Mouse (Mus musculus) neural tube, embryonic 12.5 days (tissue): Measurements from ENCODE around the gene Slc2a9. TPM values are rescaled to one million over a fixed set of nuclear protein-coding genes. Genes with fewer than 3 reads are reported as not detected.

Source experiments
- ATAC-seq: fragments of 200-750 bp; cut with Nextera tagmentation; 2 replicates; pipeline ENCODE4 v1.8.0; 2017; ENCODE audit warnings: low read depth, mild to moderate bottlenecking, moderate TSS enrichment, moderate library complexity; ENCODE audit not compliant: low FRiP score
- H3K27ac ChIP-seq: fragments of 300-500 bp; sonication (generic); 2 replicates; pipeline ENCODE4 v1.5.1; 2016
- H3K27me3 ChIP-seq: fragments of 300-500 bp; sonication (generic); replicated peaks from 2 replicates; pipeline ENCODE4 v1.6.1; 2016; ENCODE audit warnings: mild to moderate bottlenecking
- H3K36me3 ChIP-seq: fragments of 300-500 bp; sonication (generic); 2 replicates; pipeline ENCODE4 v1.6.1; 2016; ENCODE audit warnings: mild to moderate bottlenecking
- H3K4me1 ChIP-seq: fragments of 300-500 bp; sonication (generic); 2 replicates; pipeline ENCODE4 v1.6.1; 2016
- H3K4me2 ChIP-seq: fragments of 300-500 bp; sonication (generic); replicated peaks from 2 replicates; pipeline ENCODE4 v1.6.1; 2016; ENCODE audit warnings: mild to moderate bottlenecking
- H3K4me3 ChIP-seq: fragments of 300-500 bp; sonication (generic); 2 replicates; pipeline ENCODE4 v1.5.1; 2016
- H3K9ac ChIP-seq: fragments of 300-500 bp; sonication (generic); 2 replicates; pipeline ENCODE4 v1.6.1; 2016; ENCODE audit warnings: mild to moderate bottlenecking
- H3K9me3 ChIP-seq: fragments of 300-500 bp; sonication (generic); 2 replicates; pipeline ENCODE4 v1.6.1; 2016; ENCODE audit warnings: mild to moderate bottlenecking
- WGBS: fragments of 180-500 bp; shearing (Covaris S2); methylation state at CpG from one replicate; pipeline ENCODE4 v1.1.7; 2016; 5-methylcytosine and 5-hydroxymethylcytosine counted together
- polyA plus RNA-seq: library from polyadenylated mRNA; unstranded; fragments of >200 nt; fragmentation: Nextera tagmentation; extraction: Ambion mirVana; gene quantifications from 2 replicates; pipeline ENCODE4 v1.2.1, GENCODE M21; 2016

Slc2a9 gene
- polyA plus RNA-seq, 1 experiment from 2014 or later, result 0.24 TPM

DNA sequence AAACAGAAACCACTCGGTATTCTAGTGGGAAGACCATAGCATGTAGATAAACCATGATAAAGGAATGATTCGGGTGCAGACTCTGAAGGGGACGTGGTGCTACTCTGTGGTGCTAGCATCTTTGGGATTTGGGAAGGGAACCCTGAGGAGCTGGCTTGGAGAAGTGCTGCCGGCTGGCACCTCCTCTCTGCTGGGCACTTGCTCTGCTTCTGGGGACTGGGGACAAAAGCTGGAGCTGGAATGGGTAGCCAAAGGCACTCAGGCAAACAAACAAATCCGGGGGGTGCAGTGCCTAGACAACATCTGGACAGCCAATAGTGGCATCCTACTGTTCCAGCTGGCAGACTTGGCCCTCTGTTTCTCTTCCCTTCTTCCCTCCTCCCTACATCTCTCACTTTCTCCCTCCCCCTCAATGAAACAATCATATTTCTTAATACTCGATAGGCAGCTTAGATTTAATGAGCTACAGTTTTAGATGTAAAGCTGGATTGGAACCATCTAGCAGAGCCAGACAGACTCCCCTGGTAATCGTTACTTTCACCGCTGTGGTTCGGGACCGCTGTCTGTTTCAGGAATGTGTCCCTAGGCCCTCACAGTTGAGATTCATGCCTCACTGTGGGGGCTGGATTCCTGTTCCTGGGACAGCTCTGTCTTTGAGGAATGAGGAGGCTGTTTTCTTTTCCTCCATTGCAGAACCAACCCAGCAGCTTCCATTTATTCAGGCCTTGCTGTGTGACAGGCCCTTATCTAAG is 61.7 kb downstream of the Slc2a9 start:
- no peaks in the 10 kb centered on the region for H3K4me1 ChIP-seq
- no peaks in the 10 kb centered on the region for H3K36me3 ChIP-seq
- no peak overlapping the region for H3K4me2 ChIP-seq
- H3K9me3 ChIP-seq, result no peaks in the 10 kb centered on the region
- no peak overlapping the region for H3K9ac ChIP-seq
- WGBS, result 79% methylated on average over 10 of the region's 10 CpGs
- no peak overlapping the region for H3K4me3 ChIP-seq
- H3K27me3 ChIP-seq, result no peaks in the 10 kb centered on the region
- no peak for ATAC-seq
- H3K27ac ChIP-seq, result no peak overlapping the region

- no peak for ATAC-seq
- Histone ChIP-seq H3K4me1 (no peaks in the 10 kb centered on the region), H3K9ac (no peak overlapping the region), H3K9me3 (no peaks in the 10 kb centered on the region), H3K27me3 (no peaks in the 10 kb centered on the region), H3K4me2 (no peak overlapping the region), H3K27ac (no peak overlapping the region), H3K36me3 (no peaks in the 10 kb centered on the region), H3K4me3 (no peak overlapping the region)
- 91% methylated on average over 9 of the region's 9 CpGs for WGBS
These were observed 62.5 kb downstream of the Slc2a9 start for GRCm38 (mm10) chr5:38440252-38441005.

DNA sequence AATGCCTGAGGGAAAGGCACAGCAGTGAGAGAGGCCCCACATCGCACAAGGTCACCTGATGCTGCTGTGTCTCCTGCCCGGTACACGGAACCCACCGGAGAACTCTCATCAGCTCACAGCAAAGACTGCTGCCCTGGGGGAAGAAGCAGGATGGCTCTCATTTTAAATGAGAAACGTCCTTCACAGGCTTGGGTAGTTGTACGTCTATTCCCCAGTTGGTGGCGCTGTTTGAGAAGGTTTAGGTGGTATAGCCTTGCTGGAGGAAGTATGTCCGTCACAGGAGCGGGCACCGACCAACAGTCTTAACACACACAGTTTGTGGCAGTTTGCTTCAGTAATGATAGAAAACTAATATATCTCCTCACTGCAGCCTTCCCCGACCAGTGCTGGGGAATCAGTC is 66.3 kb downstream of the Slc2a9 start:
- Histone ChIP-seq H3K4me1 (no peaks in the 10 kb centered on the region), H3K27ac (no peak overlapping the region), H3K27me3 (no peaks in the 10 kb centered on the region), H3K4me3 (no peak overlapping the region), H3K9me3 (no peaks in the 10 kb centered on the region), H3K4me2 (no peak overlapping the region), H3K36me3 (no peaks in the 10 kb centered on the region), H3K9ac (no peak overlapping the region)
- 92% methylated on average over 11 of the region's 11 CpGs for WGBS
- ATAC-seq, result no peak

DNA sequence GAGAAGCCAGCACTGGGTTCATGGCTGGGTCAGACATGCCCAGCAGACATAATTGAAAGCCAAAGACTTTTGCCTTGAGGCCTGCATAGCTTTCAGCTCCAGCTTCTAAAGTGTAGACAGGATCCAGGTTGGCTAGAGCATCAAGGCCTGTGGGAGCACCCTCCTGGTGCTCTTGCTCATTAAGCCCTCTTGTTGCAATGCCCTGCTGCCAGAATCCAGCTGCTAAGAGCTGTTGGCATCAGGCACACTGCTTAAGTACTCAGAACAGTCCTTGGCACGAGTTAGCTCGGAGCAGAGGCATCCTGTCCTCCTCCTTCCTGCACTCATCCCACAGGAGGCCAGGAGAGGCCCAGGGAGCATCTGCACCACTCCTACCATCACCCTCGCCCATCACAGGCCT is 68.1 kb downstream of the Slc2a9 start:
- H3K9me3 ChIP-seq, result no peaks in the 10 kb centered on the region
- no peak overlapping the region for H3K9ac ChIP-seq
- H3K27me3 ChIP-seq, result no peaks in the 10 kb centered on the region
- H3K4me3 ChIP-seq, result no peak overlapping the region
- no peaks in the 10 kb centered on the region for H3K36me3 ChIP-seq
- no peaks in the 10 kb centered on the region for H3K4me1 ChIP-seq
- 72% methylated on average over 3 of the region's 3 CpGs for WGBS
- H3K4me2 ChIP-seq, result no peak overlapping the region
- ATAC-seq, result no peak
- no peak overlapping the region for H3K27ac ChIP-seq

GRCm38 (mm10) chr5:38431201-38431600 is 71.7 kb downstream of the Slc2a9 start:
- H3K36me3 ChIP-seq, result no peaks in the 10 kb centered on the region
- 89% methylated on average over 7 of the region's 7 CpGs for WGBS

GRCm38 (mm10) chr5:38429106-38429505 is 73.8 kb downstream of the Slc2a9 start:
- 59% methylated on average over 6 of the region's 6 CpGs for WGBS
- no peak overlapping the region for H3K4me3 ChIP-seq
- ATAC-seq, result no peak
- H3K27me3 ChIP-seq, result no peaks in the 10 kb centered on the region
- no peak overlapping the region for H3K9ac ChIP-seq
- no peaks in the 10 kb centered on the region for H3K4me1 ChIP-seq
- no peaks in the 10 kb centered on the region for H3K36me3 ChIP-seq
- H3K4me2 ChIP-seq, result no peak overlapping the region
- no peak overlapping the region for H3K27ac ChIP-seq
- no peaks in the 10 kb centered on the region for H3K9me3 ChIP-seq

More at GRCm38 (mm10) chr5:38431201-38431600, 71.7 kb downstream of the Slc2a9 start:
- no peak for ATAC-seq
- Histone ChIP-seq H3K9ac (no peak overlapping the region), H3K4me2 (no peak overlapping the region), H3K27ac (no peak overlapping the region), H3K4me1 (no peaks in the 10 kb centered on the region), H3K9me3 (no peaks in the 10 kb centered on the region), H3K4me3 (no peak overlapping the region), H3K27me3 (no peaks in the 10 kb centered on the region)

DNA sequence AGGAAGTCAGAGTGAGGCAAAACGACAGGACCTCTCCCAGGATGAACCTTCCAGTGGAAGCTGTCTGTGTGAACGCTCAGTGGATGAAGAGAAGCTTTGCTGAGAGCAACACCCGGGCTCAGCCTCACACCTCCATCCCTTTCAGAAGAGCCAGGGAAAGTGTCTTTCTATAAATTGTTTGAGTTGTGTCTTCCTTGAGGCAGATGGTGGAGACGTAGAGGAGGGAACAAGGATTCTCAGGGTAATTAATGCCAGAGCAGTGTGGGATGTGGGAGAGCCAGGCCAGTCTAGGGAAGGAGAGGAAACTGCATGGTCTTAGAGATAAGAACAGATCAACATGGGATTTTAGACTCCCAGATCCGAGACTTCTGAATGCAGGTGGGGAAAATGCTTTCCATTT is 75.2 kb downstream of the Slc2a9 start:
- Histone ChIP-seq H3K4me1 (no peaks in the 10 kb centered on the region), H3K4me2 (no peak overlapping the region), H3K27me3 (no peaks in the 10 kb centered on the region), H3K27ac (no peak overlapping the region), H3K9ac (no peak overlapping the region), H3K4me3 (no peak overlapping the region), H3K36me3 (no peaks in the 10 kb centered on the region), H3K9me3 (no peaks in the 10 kb centered on the region)
- WGBS, result 78% methylated on average over 5 of the region's 5 CpGs
- no peak for ATAC-seq

DNA sequence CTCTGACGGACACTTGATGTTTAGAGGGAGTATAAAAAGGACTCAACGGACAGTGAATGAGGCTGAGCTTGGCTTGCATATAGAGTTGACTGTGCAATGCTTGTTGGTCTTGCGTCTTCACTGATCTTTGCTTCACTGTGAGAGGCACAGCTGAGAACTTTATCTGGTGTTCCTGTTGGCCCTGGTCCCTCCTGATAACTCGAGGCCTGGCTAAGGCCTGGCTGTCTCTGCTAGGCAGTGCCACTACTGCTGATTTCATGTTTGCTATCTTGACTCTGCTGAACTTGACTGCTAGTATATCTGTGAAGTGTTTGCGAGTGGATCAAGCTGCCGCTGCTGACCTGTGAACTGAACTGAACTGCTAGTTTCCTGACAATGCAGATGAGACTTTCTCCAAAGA is 77.4 kb downstream of the Slc2a9 start:
- H3K4me1 ChIP-seq, result 0 out of 2 replicates have a peak, but pooled peaks cover 6% of the 10 kb centered on the region
- no peaks in the 10 kb centered on the region for H3K27me3 ChIP-seq
- WGBS, result 88% methylated on average over 6 of the region's 6 CpGs
- no peak overlapping the region for H3K4me2 ChIP-seq
- no peaks in the 10 kb centered on the region for H3K9me3 ChIP-seq
- no peak for ATAC-seq
- H3K9ac ChIP-seq, result no peak overlapping the region
- H3K4me3 ChIP-seq, result no peak overlapping the region
- no peak overlapping the region for H3K27ac ChIP-seq
- H3K36me3 ChIP-seq, result no peaks in the 10 kb centered on the region

DNA sequence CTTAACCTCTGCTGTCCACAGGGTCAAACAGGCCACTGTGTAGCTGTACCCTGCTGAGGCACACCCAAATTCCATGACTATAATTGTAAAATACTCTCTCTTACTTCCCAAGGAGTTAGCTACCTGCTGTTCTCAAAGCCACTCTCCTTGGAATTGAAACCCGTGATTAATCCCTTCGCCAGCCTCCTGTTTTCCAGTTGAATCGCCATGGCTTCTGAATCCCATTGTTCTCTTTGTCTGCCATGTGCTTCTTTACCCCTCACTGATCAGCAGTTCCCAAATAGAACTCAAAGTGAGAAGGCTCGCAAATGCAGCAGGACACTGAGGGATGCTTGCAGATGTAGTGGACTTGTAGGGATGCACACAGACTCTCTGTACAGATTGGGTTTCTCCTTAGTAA is 80.5 kb downstream of the Slc2a9 start:
- no peak for ATAC-seq
- Histone ChIP-seq H3K4me2 (no peak overlapping the region), H3K27me3 (no peaks in the 10 kb centered on the region), H3K9ac (no peak overlapping the region), H3K27ac (no peak overlapping the region), H3K4me3 (no peak overlapping the region), H3K4me1 (0 out of 2 replicates have a peak, but pooled peaks cover 6% of the 10 kb centered on the region), H3K36me3 (no peaks in the 10 kb centered on the region), H3K9me3 (no peaks in the 10 kb centered on the region)
- WGBS, result 13% methylated on average over 4 of the region's 4 CpGs

GRCm38 (mm10) chr5:38418799-38419198 is 84.1 kb downstream of the Slc2a9 start:
- H3K27ac ChIP-seq, result no peak overlapping the region
- H3K4me3 ChIP-seq, result no peak overlapping the region
- H3K27me3 ChIP-seq, result no peaks in the 10 kb centered on the region
- no peaks in the 10 kb centered on the region for H3K9me3 ChIP-seq
- H3K4me2 ChIP-seq, result no peak overlapping the region
- no peak overlapping the region for H3K9ac ChIP-seq
- no peak for ATAC-seq
- no peaks in the 10 kb centered on the region for H3K36me3 ChIP-seq
- 90% methylated on average over 6 of the region's 6 CpGs for WGBS
- 0 out of 2 replicates have a peak, but pooled peaks cover 6% of the 10 kb centered on the region for H3K4me1 ChIP-seq

- no peaks in the 10 kb centered on the region for H3K36me3 ChIP-seq
- no peak overlapping the region for H3K27ac ChIP-seq
- H3K9me3 ChIP-seq, result no peaks in the 10 kb centered on the region
- no peak overlapping the region for H3K4me2 ChIP-seq
- no peaks in the 10 kb centered on the region for H3K4me1 ChIP-seq
- H3K9ac ChIP-seq, result no peak overlapping the region
- H3K27me3 ChIP-seq, result no peaks in the 10 kb centered on the region
- H3K4me3 ChIP-seq, result no peak overlapping the region
- 20% methylated on average over 3 of the region's 3 CpGs for WGBS
- no peak for ATAC-seq
These were observed 99.3 kb downstream of the Slc2a9 start for GRCm38 (mm10) chr5:38403612-38404011.

GRCm38 (mm10) chr5:38402288-38402687 is 100.7 kb downstream of the Slc2a9 start:
- 94% methylated on average over 3 of the region's 3 CpGs for WGBS
- H3K9me3 ChIP-seq, result no peaks in the 10 kb centered on the region
- no peak overlapping the region for H3K9ac ChIP-seq
- no peak overlapping the region for H3K4me3 ChIP-seq
- ATAC-seq, result no peak
- no peaks in the 10 kb centered on the region for H3K4me1 ChIP-seq
- no peaks in the 10 kb centered on the region for H3K36me3 ChIP-seq
- no peaks in the 10 kb centered on the region for H3K27me3 ChIP-seq
- no peak overlapping the region for H3K4me2 ChIP-seq
- H3K27ac ChIP-seq, result no peak overlapping the region
